Mouse (Mus musculus) olfactory bulb, adult 2 months (tissue): ENCODE data around the gene Rhoq. TPM values are rescaled to one million over a fixed set of nuclear protein-coding genes. Genes with fewer than 3 reads are reported as not detected.

ENCODE experiments used
- H3K27ac ChIP-seq: fragments of 200-500 bp; 2 replicates; pipeline ENCODE4 v1.5.1; 2012; ENCODE audit warnings: low read depth, low read length; ENCODE audit not compliant: insufficient read depth
- H3K4me1 ChIP-seq: fragments of 200-500 bp; 2 replicates; pipeline ENCODE4 v1.6.1; 2012; ENCODE audit warnings: low read length; ENCODE audit not compliant: control insufficient read depth, insufficient read depth
- H3K4me3 ChIP-seq: fragments of 200-500 bp; 2 replicates; pipeline ENCODE4 v1.5.1; 2012; ENCODE audit warnings: mild to moderate bottlenecking, low read depth, low read length, moderate library complexity; ENCODE audit not compliant: insufficient read depth
- CTCF ChIP-seq: fragments of 200-500 bp; IDR thresholded peaks from 2 replicates; pipeline ENCODE4 v1.5.1; 2012; ENCODE audit warnings: low read depth, mild to moderate bottlenecking, low read length, moderate library complexity; ENCODE audit not compliant: insufficient read depth
- POLR2A ChIP-seq: fragments of 200-500 bp; IDR thresholded peaks from 2 replicates; pipeline ENCODE4 v1.6.1; 2012; ENCODE audit warnings: mild to moderate bottlenecking, low read depth, low read length, moderate library complexity; ENCODE audit not compliant: insufficient read depth
- WGBS: fragments of 180-500 bp; shearing (Covaris S2); methylation state at CpG from one replicate; pipeline ENCODE4 v1.1.7; 2018; 5-methylcytosine and 5-hydroxymethylcytosine counted together
- polyA plus RNA-seq: library from polyadenylated mRNA; stranded (reverse); fragments of >200 nt; gene quantifications from 2 replicates; pipeline ENCODE4 v1.2.4, GENCODE M21; 2012; ENCODE audit warnings: low replicate concordance; ENCODE audit not compliant: missing spikeins, insufficient read depth, insufficient read length

Rhoq gene
- polyA plus RNA-seq, 1 experiment: not detected

GRCm38 (mm10) chr17:86978496-86978895, 15.6 kb downstream of the Rhoq start:
- H3K27ac ChIP-seq: no peak overlapping the region
- 77% methylated on average over 6 of the region's 6 CpGs for WGBS
- peaks cover 19% of the 10 kb centered on the region for H3K4me1 ChIP-seq
- H3K4me3 ChIP-seq: no peak overlapping the region
- no peak for TF ChIP-seq POLR2A
- no peak for TF ChIP-seq CTCF

- TF ChIP-seq POLR2A: no peak
- no peak for TF ChIP-seq CTCF
- no peak overlapping the region for H3K4me3 ChIP-seq
- H3K4me1 ChIP-seq: peaks cover 32% of the 10 kb centered on the region
- WGBS: 96% methylated on average over 1 of the region's 1 CpGs
- H3K27ac ChIP-seq: no peak overlapping the region
Measured at GRCm38 (mm10) chr17:86981205-86981604, 18.3 kb downstream of the Rhoq start.

- no peak overlapping the region for H3K4me3 ChIP-seq
- H3K27ac ChIP-seq: no peak overlapping the region
- 94% methylated on average over 2 of the region's 2 CpGs for WGBS
- peaks cover 35% of the 10 kb centered on the region for H3K4me1 ChIP-seq
- no peak for TF ChIP-seq CTCF
- TF ChIP-seq POLR2A: no peak
Measured at GRCm38 (mm10) chr17:86981701-86982100, 18.8 kb downstream of the Rhoq start.

GRCm38 (mm10) chr17:86982497-86982896, 19.6 kb downstream of the Rhoq start:
- H3K4me1 ChIP-seq: peaks cover 37% of the 10 kb centered on the region
- no peak for TF ChIP-seq CTCF
- no peak for TF ChIP-seq POLR2A
- H3K4me3 ChIP-seq: no peak overlapping the region
- 75% methylated on average over 9 of the region's 9 CpGs for WGBS
- no peak overlapping the region for H3K27ac ChIP-seq

- TF ChIP-seq POLR2A: no peak
- TF ChIP-seq CTCF: no peak
- Histone ChIP-seq H3K4me1 (peaks cover 52% of the 10 kb centered on the region), H3K27ac (no peak overlapping the region), H3K4me3 (no peak overlapping the region)
- 45% methylated on average over 17 of the region's 17 CpGs for WGBS
Measured at GRCm38 (mm10) chr17:86986449-86987138, 23.7 kb downstream of the Rhoq start.

GRCm38 (mm10) chr17:86988161-86988560, 25.3 kb downstream of the Rhoq start:
- Histone ChIP-seq H3K4me1 (peaks cover 45% of the 10 kb centered on the region), H3K4me3 (no peak overlapping the region), H3K27ac (no peak overlapping the region)
- 69% methylated on average over 5 of the region's 5 CpGs for whole genome bisulfite sequencing
- TF ChIP-seq CTCF (no peak), POLR2A (no peak)

- 49% methylated on average over 6 of the region's 6 CpGs for WGBS
- peaks cover 41% of the 10 kb centered on the region for H3K4me1 ChIP-seq
- no peak overlapping the region for H3K4me3 ChIP-seq
- no peak overlapping the region for H3K27ac ChIP-seq
- TF ChIP-seq POLR2A (no peak), CTCF (no peak)
Measured at GRCm38 (mm10) chr17:86988601-86989184, 25.8 kb downstream of the Rhoq start.

- H3K4me1 ChIP-seq: peaks cover 28% of the 10 kb centered on the region
- WGBS: 71% methylated on average over 8 of the region's 8 CpGs
- no peak overlapping the region for H3K4me3 ChIP-seq
- TF ChIP-seq CTCF (no peak), POLR2A (no peak)
- H3K27ac ChIP-seq: no peak overlapping the region
Measured at GRCm38 (mm10) chr17:86991306-86991705, 28.4 kb downstream of the Rhoq start.

- no peaks in the 10 kb centered on the region; the same call in 1 of the 2 replicates for H3K4me1 ChIP-seq
- no peak overlapping the region for H3K4me3 ChIP-seq
- TF ChIP-seq CTCF: no peak
- no peak for TF ChIP-seq POLR2A
- 95% methylated on average over 6 of the region's 6 CpGs for WGBS
- H3K27ac ChIP-seq: no peak overlapping the region
Measured at GRCm38 (mm10) chr17:86997323-86997722, 34.4 kb downstream of the Rhoq start.
